Comparison of ENCODE assay signal across 8 mouse cellular contexts in the genomic region with DNA sequence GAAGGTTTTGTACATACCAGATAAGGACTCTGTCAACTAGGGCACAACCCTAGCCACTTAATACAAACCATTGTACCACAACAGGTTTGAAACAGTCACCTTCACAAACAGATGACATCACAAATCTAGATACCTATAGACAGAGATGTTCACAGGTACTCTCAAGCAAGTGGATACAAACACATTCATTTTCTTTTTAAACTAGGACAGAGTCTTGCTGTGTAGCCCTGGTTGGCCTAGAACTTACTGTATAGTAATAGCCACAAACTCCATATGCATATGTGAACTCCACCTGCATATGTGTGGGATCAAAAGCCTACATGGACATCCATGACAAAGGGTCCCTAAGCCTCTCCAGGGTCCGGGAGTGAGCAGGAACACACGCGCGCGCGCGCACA. TPM values are rescaled to one million over a fixed set of nuclear protein-coding genes. Genes with fewer than 3 reads are reported as not detected.
DNase-seq lines count a peak whose midpoint lies in the region; ATAC-seq and TF ChIP-seq lines count a peak whose summit lies in the region.

Gene Camsap3, plus strand, starts transcription at position 301 of the 398 bp plus-strand sequence.

- no peak for DNase-seq in kidney, adult 8-10 months
- no peak for DNase-seq in embryonic facial prominence, embryonic 10.5 days (ENCODE audit: low spot score)
- no peak for DNase-seq in hindbrain, postnatal 0 days (ENCODE audit: low spot score)
- DNase-seq in gastrocnemius, adult 8-10 months (ENCODE audit: low spot score in 2 of 2) = no peak
- DNase-seq in kidney, postnatal 10 days = no peak
- DNase-seq in cerebellum, adult 8-10 months = no peak

- peak within 1 kb of the TSS; percentile 83 for H3K4me3 ChIP-seq in kidney, embryonic 16.5 days (ENCODE audit: low read length)
- H3K4me3 ChIP-seq in embryonic facial prominence, embryonic 10.5 days = peak within 1 kb of the TSS; percentile 77
- peak within 1 kb of the TSS; percentile 76 for H3K4me3 ChIP-seq in hindbrain, postnatal 0 days (ENCODE audit: low read length)

- H3K36me3 ChIP-seq in kidney, embryonic 16.5 days (ENCODE audit: insufficient read depth, low read length) = no peaks in the 10 kb centered on the region
- no peaks in the 10 kb centered on the region for H3K36me3 ChIP-seq in embryonic facial prominence, embryonic 10.5 days (replicated peaks)
- H3K36me3 ChIP-seq in hindbrain, postnatal 0 days (ENCODE audit: insufficient read depth, low read length) = no peaks in the 10 kb centered on the region

- peaks cover 9% of the 10 kb centered on the region for H3K27me3 ChIP-seq in kidney, embryonic 16.5 days (ENCODE audit: insufficient read depth, low read length)
- H3K27me3 ChIP-seq in embryonic facial prominence, embryonic 10.5 days (replicated peaks; ENCODE audit: low read depth, poor library complexity, severe bottlenecking) = peaks cover 35% of the 10 kb centered on the region
- no peaks in the 10 kb centered on the region for H3K27me3 ChIP-seq in hindbrain, postnatal 0 days (ENCODE audit: insufficient read depth, low read length)

- peak within 1 kb of the TSS; percentile 83 for H3K27ac ChIP-seq in kidney, embryonic 16.5 days (ENCODE audit: low read length)
- peak within 1 kb of the TSS; percentile 79 for H3K27ac ChIP-seq in embryonic facial prominence, embryonic 10.5 days (replicated peaks)
- peak within 1 kb of the TSS; percentile 87 for H3K27ac ChIP-seq in hindbrain, postnatal 0 days

- no peak for ATAC-seq in kidney, embryonic 16.5 days (ENCODE audit: low FRiP score, low TSS enrichment)
- ATAC-seq in hindbrain, postnatal 0 days = no peak; the same call in 1 of the 2 replicates
- peak; percentile 3; the same call in 1 of the 2 replicates for ATAC-seq in megakaryocyte progenitor cell, adult 5-6 weeks (replicated peaks; ENCODE audit: poor library complexity)

- peak within 1 kb of the TSS; percentile 84 for H3K9ac ChIP-seq in kidney, embryonic 16.5 days (replicated peaks; ENCODE audit: low read length)
- H3K9ac ChIP-seq in hindbrain, postnatal 0 days (replicated peaks; ENCODE audit: low read length) = peak within 1 kb of the TSS; percentile 93

- no peaks in the 10 kb centered on the region for H3K4me1 ChIP-seq in kidney, embryonic 16.5 days (ENCODE audit: insufficient read depth, low read length)
- peaks cover 7% of the 10 kb centered on the region for H3K4me1 ChIP-seq in embryonic facial prominence, embryonic 10.5 days
- no peaks in the 10 kb centered on the region for H3K4me1 ChIP-seq in hindbrain, postnatal 0 days (ENCODE audit: insufficient read depth, low read length)

- H3K9me3 ChIP-seq in kidney, embryonic 16.5 days (ENCODE audit: low read length) = no peaks in the 10 kb centered on the region
- H3K9me3 ChIP-seq in embryonic facial prominence, embryonic 10.5 days = no peaks in the 10 kb centered on the region
- H3K9me3 ChIP-seq in hindbrain, postnatal 0 days (ENCODE audit: low read length) = no peaks in the 10 kb centered on the region

- TF ChIP-seq CTCF in hindbrain, postnatal 0 days (IDR thresholded peaks at IDR 0.05; ENCODE audit: low read depth) = no peak

- WGBS in kidney, embryonic 16.5 days = 2% methylated on average over 7 of the region's 7 CpGs
- 8% methylated on average over 7 of the region's 7 CpGs for WGBS in embryonic facial prominence, embryonic 10.5 days
- 6% methylated on average over 7 of the region's 7 CpGs for whole genome bisulfite sequencing in hindbrain, postnatal 0 days

- H3K4me2 ChIP-seq in kidney, embryonic 16.5 days (replicated peaks; ENCODE audit: low read depth, low read length) = peak within 1 kb of the TSS; percentile 86
- peak within 1 kb of the TSS; percentile 73 for H3K4me2 ChIP-seq in hindbrain, postnatal 0 days (ENCODE audit: low read depth, low read length)

RNA-seq across cellular contexts. Expression of gene Camsap3, which starts in this region (rescaled TPM):
- 13.7 and 16.8 TPM in 2 replicates for polyA plus RNA-seq in kidney, embryonic 16.5 days (2015; fragmentation: Nextera tagmentation; extraction: Ambion mirVana)
- polyA plus RNA-seq in embryonic facial prominence, embryonic 10.5 days (2016; fragmentation: Nextera tagmentation; extraction: Ambion mirVana) = 9.5 and 10.9 TPM in 2 replicates
- total RNA-seq in hindbrain, postnatal 0 days (2014; rRNA removed) = 108 and 128 TPM in 2 replicates
- polyA plus RNA-seq in hindbrain, postnatal 0 days (2015; fragmentation: Nextera tagmentation; extraction: Ambion mirVana) = 34.9 and 39.1 TPM in 2 replicates
- 0.32 and 0.37 TPM in 2 replicates for total RNA-seq in megakaryocyte progenitor cell, adult 5-6 weeks (2015)
- 0.21 and 0.27 TPM in 2 replicates for total RNA-seq in megakaryocyte progenitor cell, adult 5-6 weeks (2017)
- total RNA-seq in gastrocnemius, adult 8-10 months (2022) = under 1 TPM; 0.12 to 0.46 (median 0.24) TPM

Comparison
In these comparisons a context has a peak if more than half of its experiments do, and no peak if none do; other contexts are left out.
1. RNA of gene Camsap3 (total RNA-seq): 108 to 128 TPM in hindbrain, postnatal 0 days; 0.21 to 0.37 TPM in megakaryocyte progenitor cell, adult 5-6 weeks and 0.12 to 0.46 TPM in gastrocnemius, adult 8-10 months; every median in the first group is over 10 times any median in the second.
2. Peak in ATAC-seq in megakaryocyte progenitor cell, adult 5-6 weeks; RNA of the gene not detected or under 1 TPM.
3. Peak in every context shown above with its lines, with median percentiles within 50 percentile points of each other: H3K27ac ChIP-seq and H3K4me3 ChIP-seq.